Mouse (Mus musculus): Measurements from ENCODE around the gene Irf8. TPM values are rescaled to one million over a fixed set of nuclear protein-coding genes. Genes with fewer than 3 reads are reported as not detected.

Gene Irf8
- polyA plus RNA-seq (2015; fragmentation: Nextera tagmentation; extraction: Ambion mirVana) = 12.6 and 18.9 TPM in 2 replicates

GRCm38 (mm10) chr8:120735770-120736481 lies at the start of gene Irf8:
Gene Irf8, plus strand, starts transcription at chr8:120736358.
- WGBS = under 1% methylated on average over 61 of the region's 62 CpGs
- Histone ChIP-seq H3K4me2 (peak within 1 kb of the TSS; percentile 99), H3K9ac (peak within 1 kb of the TSS; percentile 54), H3K4me3 (peak within 1 kb of the TSS; percentile 58), H3K36me3 (no peaks in the 10 kb centered on the region), H3K4me1 (replicated peaks) (peaks cover 15% of the 10 kb centered on the region), H3K27ac (no peak within 1 kb of the TSS), H3K9me3 (replicated peaks) (no peaks in the 10 kb centered on the region), H3K27me3 (peaks cover 55% of the 10 kb centered on the region)
- ATAC-seq (replicated peaks; ENCODE audit: insufficient number of reproducible peaks, insufficient read depth, low FRiP score, low read depth) = peak; percentile 88

GRCm38 (mm10) chr8:120686576-120686975 lies 49.6 kb upstream of the Irf8 start:
- H3K27ac ChIP-seq = no peak overlapping the region
- H3K4me1 ChIP-seq (replicated peaks) = no peaks in the 10 kb centered on the region; the same call in 1 of the 2 replicates
- H3K4me3 ChIP-seq = no peak overlapping the region
- 81% methylated on average over 5 of the region's 5 CpGs for WGBS
- no peak for ATAC-seq (replicated peaks; ENCODE audit: insufficient number of reproducible peaks, insufficient read depth, low FRiP score, low read depth)
- peaks cover 16% of the 10 kb centered on the region; the same call in 1 of the 2 replicates for H3K27me3 ChIP-seq
- H3K36me3 ChIP-seq = no peaks in the 10 kb centered on the region
- H3K9me3 ChIP-seq (replicated peaks) = no peaks in the 10 kb centered on the region
- no peak overlapping the region for H3K9ac ChIP-seq
- no peak overlapping the region for H3K4me2 ChIP-seq

GRCm38 (mm10) chr8:120687786-120688185 lies 48.4 kb upstream of the Irf8 start:
- 59% methylated on average over 8 of the region's 8 CpGs for WGBS

GRCm38 (mm10) chr8:120688511-120688910 lies 47.6 kb upstream of the Irf8 start:
- H3K4me2 ChIP-seq = no peak overlapping the region
- no peaks in the 10 kb centered on the region; the same call in 1 of the 2 replicates for H3K4me1 ChIP-seq (replicated peaks)
- H3K27ac ChIP-seq = no peak overlapping the region
- H3K36me3 ChIP-seq = no peaks in the 10 kb centered on the region
- 0 out of 2 replicates have a peak, but pooled peaks cover 13% of the 10 kb centered on the region for H3K27me3 ChIP-seq
- no peaks in the 10 kb centered on the region for H3K9me3 ChIP-seq (replicated peaks)
- no peak for ATAC-seq (replicated peaks; ENCODE audit: insufficient number of reproducible peaks, insufficient read depth, low FRiP score, low read depth)
- no peak overlapping the region for H3K4me3 ChIP-seq
- H3K9ac ChIP-seq = no peak overlapping the region
- WGBS = 87% methylated on average over 7 of the region's 7 CpGs

More at GRCm38 (mm10) chr8:120687786-120688185, 48.4 kb upstream of the Irf8 start:
- Histone ChIP-seq H3K9me3 (replicated peaks) (no peaks in the 10 kb centered on the region), H3K4me1 (replicated peaks) (no peaks in the 10 kb centered on the region; the same call in 1 of the 2 replicates), H3K4me2 (no peak overlapping the region), H3K27ac (no peak overlapping the region), H3K27me3 (peaks cover 16% of the 10 kb centered on the region; the same call in 1 of the 2 replicates), H3K4me3 (no peak overlapping the region), H3K36me3 (no peaks in the 10 kb centered on the region), H3K9ac (no peak overlapping the region)
- no peak for ATAC-seq (replicated peaks; ENCODE audit: insufficient number of reproducible peaks, insufficient read depth, low FRiP score, low read depth)

- H3K4me1 ChIP-seq (replicated peaks) = peaks cover 27% of the 10 kb centered on the region
- 66% methylated on average over 4 of the region's 4 CpGs for WGBS
- H3K4me2 ChIP-seq = no peak overlapping the region
- H3K36me3 ChIP-seq = no peaks in the 10 kb centered on the region
- 0 out of 2 replicates have a peak, but pooled peaks cover 10% of the 10 kb centered on the region for H3K27me3 ChIP-seq
- no peaks in the 10 kb centered on the region for H3K9me3 ChIP-seq (replicated peaks)
- no peak for ATAC-seq (replicated peaks; ENCODE audit: insufficient number of reproducible peaks, insufficient read depth, low FRiP score, low read depth)
- H3K4me3 ChIP-seq = no peak overlapping the region
- no peak overlapping the region for H3K9ac ChIP-seq
- no peak overlapping the region for H3K27ac ChIP-seq
These were observed 43.2 kb upstream of the Irf8 start for GRCm38 (mm10) chr8:120692934-120693333.

GRCm38 (mm10) chr8:120693861-120694493 lies 42.2 kb upstream of the Irf8 start:
- Histone ChIP-seq H3K4me3 (no peak overlapping the region), H3K9ac (no peak overlapping the region), H3K4me1 (replicated peaks) (peaks cover 32% of the 10 kb centered on the region), H3K36me3 (no peaks in the 10 kb centered on the region), H3K4me2 (peak overlapping the region; percentile 32), H3K27ac (peak overlapping the region; percentile 41; the same call in 1 of the 2 replicates), H3K27me3 (0 out of 2 replicates have a peak, but pooled peaks cover under 1% of the 10 kb centered on the region), H3K9me3 (replicated peaks) (no peaks in the 10 kb centered on the region)
- 18% methylated on average over 22 of the region's 22 CpGs for WGBS
- ATAC-seq (replicated peaks; ENCODE audit: insufficient number of reproducible peaks, insufficient read depth, low FRiP score, low read depth) = peak; percentile 34; the same call in 1 of the 2 replicates

- 24% methylated on average over 13 of the region's 13 CpGs for WGBS
- Histone ChIP-seq H3K9ac (no peak overlapping the region), H3K4me1 (replicated peaks) (peaks cover 38% of the 10 kb centered on the region), H3K4me2 (no peak overlapping the region), H3K36me3 (no peaks in the 10 kb centered on the region), H3K4me3 (no peak overlapping the region), H3K9me3 (replicated peaks) (no peaks in the 10 kb centered on the region), H3K27me3 (no peaks in the 10 kb centered on the region), H3K27ac (peak overlapping the region; percentile 57)
- ATAC-seq (replicated peaks; ENCODE audit: insufficient number of reproducible peaks, insufficient read depth, low FRiP score, low read depth) = peak; percentile 45; the same call in 1 of the 2 replicates
These were observed 39.6 kb upstream of the Irf8 start for GRCm38 (mm10) chr8:120696401-120697153.

GRCm38 (mm10) chr8:120697154-120697978 lies 38.8 kb upstream of the Irf8 start:
- ATAC-seq (replicated peaks; ENCODE audit: insufficient number of reproducible peaks, insufficient read depth, low FRiP score, low read depth) = no peak
- H3K36me3 ChIP-seq = no peaks in the 10 kb centered on the region
- peaks cover 38% of the 10 kb centered on the region for H3K4me1 ChIP-seq (replicated peaks)
- H3K4me3 ChIP-seq = no peak overlapping the region
- no peak overlapping the region for H3K4me2 ChIP-seq
- no peaks in the 10 kb centered on the region for H3K9me3 ChIP-seq (replicated peaks)
- H3K27ac ChIP-seq = peak overlapping the region; percentile 57
- WGBS = 43% methylated on average over 17 of the region's 17 CpGs
- H3K9ac ChIP-seq = no peak overlapping the region
- H3K27me3 ChIP-seq = no peaks in the 10 kb centered on the region

GRCm38 (mm10) chr8:120697979-120698272 lies 38.2 kb upstream of the Irf8 start:
- no peak for ATAC-seq (replicated peaks; ENCODE audit: insufficient number of reproducible peaks, insufficient read depth, low FRiP score, low read depth)
- H3K9ac ChIP-seq = no peak overlapping the region
- H3K36me3 ChIP-seq = no peaks in the 10 kb centered on the region
- H3K4me1 ChIP-seq (replicated peaks) = peaks cover 38% of the 10 kb centered on the region
- H3K27ac ChIP-seq = 0 out of 2 replicates have a peak overlapping the region, but pooled peaks have one; percentile 2
- no peaks in the 10 kb centered on the region for H3K27me3 ChIP-seq
- no peaks in the 10 kb centered on the region for H3K9me3 ChIP-seq (replicated peaks)
- H3K4me2 ChIP-seq = no peak overlapping the region
- H3K4me3 ChIP-seq = no peak overlapping the region

GRCm38 (mm10) chr8:120698426-120698825 lies 37.7 kb upstream of the Irf8 start:
- no peak overlapping the region for H3K4me3 ChIP-seq
- 70% methylated on average over 7 of the region's 7 CpGs for WGBS
- H3K4me2 ChIP-seq = no peak overlapping the region
- H3K9ac ChIP-seq = no peak overlapping the region
- no peaks in the 10 kb centered on the region for H3K36me3 ChIP-seq
- ATAC-seq (replicated peaks; ENCODE audit: insufficient number of reproducible peaks, insufficient read depth, low FRiP score, low read depth) = no peak
- H3K27ac ChIP-seq = peak overlapping the region; percentile 71
- H3K9me3 ChIP-seq (replicated peaks) = no peaks in the 10 kb centered on the region
- H3K27me3 ChIP-seq = no peaks in the 10 kb centered on the region
- peaks cover 38% of the 10 kb centered on the region for H3K4me1 ChIP-seq (replicated peaks)
